Comparison of ENCODE assay signal across 8 mouse cellular contexts in the genomic region with DNA sequence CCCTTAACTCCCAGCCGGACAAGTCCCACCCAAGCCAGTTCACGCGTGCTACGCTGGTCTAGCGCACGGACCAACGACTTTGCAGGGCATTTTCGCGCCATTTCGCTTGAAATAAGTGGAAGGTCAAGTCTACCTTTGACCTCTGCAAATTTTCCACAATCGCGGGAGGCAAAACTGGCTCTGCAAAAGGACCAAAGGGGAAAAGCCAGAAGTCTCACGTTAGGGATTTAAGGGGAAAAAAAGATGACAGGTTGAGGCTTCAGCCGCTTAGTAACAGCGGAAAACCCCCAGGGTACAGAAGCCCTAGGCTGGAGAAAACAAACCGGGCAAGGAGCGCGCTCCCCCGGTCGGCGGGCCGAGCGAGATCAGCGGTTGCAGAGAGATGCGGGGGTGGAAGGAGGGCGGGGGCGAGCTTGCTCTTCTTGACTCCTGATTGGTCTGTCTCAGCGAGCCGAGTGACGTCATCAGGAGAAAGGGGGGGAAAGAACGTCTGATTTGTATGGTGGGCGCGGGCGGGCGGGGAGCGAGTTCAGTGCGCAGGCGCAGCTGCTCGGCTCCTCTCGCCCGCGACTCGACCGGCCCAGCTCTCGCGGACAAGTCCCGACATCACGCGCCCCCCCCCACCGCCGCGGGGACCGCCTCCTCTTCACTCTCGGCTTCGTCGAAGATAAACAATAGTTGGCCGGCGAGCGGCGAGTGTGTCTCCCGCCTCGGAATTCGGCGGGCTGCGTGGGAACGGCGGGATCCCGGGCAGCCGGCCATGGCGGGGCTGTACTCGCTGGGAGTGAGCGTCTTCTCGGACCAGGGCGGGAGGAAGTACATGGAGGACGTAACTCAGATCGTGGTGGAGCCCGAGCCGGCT. TPM values are rescaled to one million over a fixed set of nuclear protein-coding genes. Genes with fewer than 3 reads are reported as not detected.
DNase-seq lines count a peak whose midpoint lies in the region; ATAC-seq and TF ChIP-seq lines count a peak whose summit lies in the region.

A gene (plus strand): TSS at position 532 of the 862 bp plus-strand sequence.

- H3K27ac ChIP-seq in bone marrow, adult 2 months (ENCODE audit: control insufficient read depth, insufficient read depth, low read depth, low read length, poor library complexity): peak within 1 kb of the TSS; percentile 99
- peak within 1 kb of the TSS; percentile 94 for H3K27ac ChIP-seq in embryonic facial prominence, embryonic 15.5 days (replicated peaks)
- peak within 1 kb of the TSS; percentile 86 for H3K27ac ChIP-seq in limb, embryonic 14.5 days (replicated peaks; ENCODE audit: low read depth, low read length)
- peak within 1 kb of the TSS; percentile 94 for H3K27ac ChIP-seq in midbrain, postnatal 0 days (ENCODE audit: low read depth, low read length)

- H3K36me3 ChIP-seq in embryonic facial prominence, embryonic 15.5 days: peaks cover 5% of the 10 kb centered on the region; the same call in 1 of the 2 replicates
- 0 out of 2 replicates have a peak, but pooled peaks cover 2% of the 10 kb centered on the region for H3K36me3 ChIP-seq in limb, embryonic 14.5 days (ENCODE audit: control insufficient read depth, insufficient read depth, low read length)
- no peaks in the 10 kb centered on the region for H3K36me3 ChIP-seq in midbrain, postnatal 0 days (ENCODE audit: insufficient read depth, low read length)

- H3K9me3 ChIP-seq in embryonic facial prominence, embryonic 15.5 days (replicated peaks): no peaks in the 10 kb centered on the region
- no peaks in the 10 kb centered on the region for H3K9me3 ChIP-seq in limb, embryonic 14.5 days (ENCODE audit: control insufficient read depth, low read length)
- H3K9me3 ChIP-seq in midbrain, postnatal 0 days (ENCODE audit: low read length): no peaks in the 10 kb centered on the region

- DNase-seq in 416B (ENCODE audit: low read depth): peak; percentile 99
- peak; percentile 95 for DNase-seq in heart, adult 8-10 months (ENCODE audit: low spot score)
- peak; percentile 98 for DNase-seq in kidney, adult 9 months
- DNase-seq in limb, embryonic 14.5 days (ENCODE audit: low spot score): peak; percentile 99
- DNase-seq in midbrain, postnatal 0 days (ENCODE audit: low spot score): peak; percentile 99
- peak; percentile 92 to 98 for DNase-seq in spleen, postnatal 14 days (ENCODE audit: low spot score in 2 of 2)

- WGBS in bone marrow, adult 2 months: under 1% methylated on average over 77 of the region's 78 CpGs
- WGBS in embryonic facial prominence, embryonic 15.5 days: under 1% methylated on average over 77 of the region's 78 CpGs
- WGBS in limb, embryonic 14.5 days: under 1% methylated on average over 57 of the region's 78 CpGs
- WGBS in midbrain, postnatal 0 days: under 1% methylated on average over 74 of the region's 78 CpGs

- no peaks in the 10 kb centered on the region for H3K4me1 ChIP-seq in bone marrow, adult 2 months (ENCODE audit: control insufficient read depth, insufficient read depth, low read length)
- peaks cover 7% of the 10 kb centered on the region for H3K4me1 ChIP-seq in embryonic facial prominence, embryonic 15.5 days
- peaks cover 13% of the 10 kb centered on the region for H3K4me1 ChIP-seq in limb, embryonic 14.5 days (ENCODE audit: control insufficient read depth, insufficient read depth, low read length)
- H3K4me1 ChIP-seq in midbrain, postnatal 0 days (ENCODE audit: insufficient read depth, low read length): no peaks in the 10 kb centered on the region

- peak within 1 kb of the TSS; percentile 96 for H3K9ac ChIP-seq in embryonic facial prominence, embryonic 15.5 days
- peak within 1 kb of the TSS; percentile 88 for H3K9ac ChIP-seq in limb, embryonic 14.5 days (ENCODE audit: low read depth, low read length, severe bottlenecking)
- peak within 1 kb of the TSS; percentile 96 for H3K9ac ChIP-seq in midbrain, postnatal 0 days (replicated peaks; ENCODE audit: low read length, poor library complexity, severe bottlenecking)

- peak; percentile 96 for ATAC-seq in embryonic facial prominence, embryonic 15.5 days (ENCODE audit: insufficient number of reproducible peaks, low FRiP score, low TSS enrichment, low read depth)
- peak; percentile 93 for ATAC-seq in limb, embryonic 14.5 days (ENCODE audit: low FRiP score, low read depth)
- ATAC-seq in midbrain, postnatal 0 days (ENCODE audit: low FRiP score): peak; percentile 94

- no peaks in the 10 kb centered on the region for H3K27me3 ChIP-seq in embryonic facial prominence, embryonic 15.5 days
- H3K27me3 ChIP-seq in limb, embryonic 14.5 days (ENCODE audit: control insufficient read depth, insufficient read depth, low read length): no peaks in the 10 kb centered on the region
- no peaks in the 10 kb centered on the region for H3K27me3 ChIP-seq in midbrain, postnatal 0 days (ENCODE audit: insufficient read depth, low read length)

- H3K4me3 ChIP-seq in bone marrow, adult 2 months (replicated peaks; ENCODE audit: control insufficient read depth, low read depth, low read length): peak within 1 kb of the TSS; percentile 66
- peak within 1 kb of the TSS; percentile 95 for H3K4me3 ChIP-seq in embryonic facial prominence, embryonic 15.5 days (replicated peaks)
- H3K4me3 ChIP-seq in limb, embryonic 14.5 days (replicated peaks; ENCODE audit: low read length): peak within 1 kb of the TSS; percentile 92
- peak within 1 kb of the TSS; percentile 91 for H3K4me3 ChIP-seq in midbrain, postnatal 0 days (ENCODE audit: low read depth, low read length)

- peak within 1 kb of the TSS; percentile 89 for H3K4me2 ChIP-seq in embryonic facial prominence, embryonic 15.5 days (replicated peaks)
- H3K4me2 ChIP-seq in limb, embryonic 14.5 days (replicated peaks; ENCODE audit: low read depth, low read length, severe bottlenecking): peak within 1 kb of the TSS; percentile 80
- H3K4me2 ChIP-seq in midbrain, postnatal 0 days (ENCODE audit: low read depth, low read length, poor library complexity, severe bottlenecking): peak within 1 kb of the TSS; percentile 93

- peak; percentile 77 for TF ChIP-seq POLR2A in bone marrow, adult 2 months (IDR thresholded peaks at IDR 0.05; ENCODE audit: borderline replicate concordance, control insufficient read depth, low read depth, low read length)
- peak; percentile 77; the same call in 1 of the 2 replicates for TF ChIP-seq POLR2A in limb, embryonic 14.5 days (IDR thresholded peaks at IDR 0.05; ENCODE audit: borderline replicate concordance, extremely low read depth, insufficient read depth, insufficient read length)

- TF ChIP-seq CTCF in bone marrow, adult 2 months (IDR thresholded peaks at IDR 0.05; ENCODE audit: control insufficient read depth, insufficient read depth, low read length): no peak
- peak; percentile 29 for TF ChIP-seq CTCF in midbrain, postnatal 0 days (IDR thresholded peaks at IDR 0.05)

RNA-seq across cellular contexts. Expression of the gene that starts here (rescaled TPM):
- polyA plus RNA-seq in bone marrow, adult 2 months (2011; ENCODE audit: insufficient read depth, insufficient read length, low replicate concordance, missing spikeins): 23.8 and 27.4 TPM in 2 replicates
- 17.0 and 17.1 TPM in 2 replicates for polyA plus RNA-seq in embryonic facial prominence, embryonic 15.5 days (2015; fragmentation: Nextera tagmentation; extraction: Ambion mirVana)
- 1 to 10 TPM; 6.8 to 8.9 (median 8.0) TPM for total RNA-seq in heart, adult 8-10 months (2022)
- polyA plus RNA-seq in limb, embryonic 14.5 days (2012; rRNA removed): 13.4 and 14.4 TPM in 2 replicates
- 17.4 and 20.8 TPM in 2 replicates for polyA plus RNA-seq in limb, embryonic 14.5 days (2014; fragmentation: Nextera tagmentation; extraction: Ambion mirVana)
- 17.3 and 20.5 TPM in 2 replicates for total RNA-seq in midbrain, postnatal 0 days (2014; rRNA removed)
- polyA plus RNA-seq in midbrain, postnatal 0 days (2015; fragmentation: Nextera tagmentation; extraction: Ambion mirVana): 11.5 and 12.6 TPM in 2 replicates

Comparison
In these comparisons a context has a peak if more than half of its experiments do, and no peak if none do; other contexts are left out.
1. Peak in every context shown above with its lines: DNase-seq, ATAC-seq, H3K4me3 ChIP-seq and H3K27ac ChIP-seq.